In the genomic region with DNA sequence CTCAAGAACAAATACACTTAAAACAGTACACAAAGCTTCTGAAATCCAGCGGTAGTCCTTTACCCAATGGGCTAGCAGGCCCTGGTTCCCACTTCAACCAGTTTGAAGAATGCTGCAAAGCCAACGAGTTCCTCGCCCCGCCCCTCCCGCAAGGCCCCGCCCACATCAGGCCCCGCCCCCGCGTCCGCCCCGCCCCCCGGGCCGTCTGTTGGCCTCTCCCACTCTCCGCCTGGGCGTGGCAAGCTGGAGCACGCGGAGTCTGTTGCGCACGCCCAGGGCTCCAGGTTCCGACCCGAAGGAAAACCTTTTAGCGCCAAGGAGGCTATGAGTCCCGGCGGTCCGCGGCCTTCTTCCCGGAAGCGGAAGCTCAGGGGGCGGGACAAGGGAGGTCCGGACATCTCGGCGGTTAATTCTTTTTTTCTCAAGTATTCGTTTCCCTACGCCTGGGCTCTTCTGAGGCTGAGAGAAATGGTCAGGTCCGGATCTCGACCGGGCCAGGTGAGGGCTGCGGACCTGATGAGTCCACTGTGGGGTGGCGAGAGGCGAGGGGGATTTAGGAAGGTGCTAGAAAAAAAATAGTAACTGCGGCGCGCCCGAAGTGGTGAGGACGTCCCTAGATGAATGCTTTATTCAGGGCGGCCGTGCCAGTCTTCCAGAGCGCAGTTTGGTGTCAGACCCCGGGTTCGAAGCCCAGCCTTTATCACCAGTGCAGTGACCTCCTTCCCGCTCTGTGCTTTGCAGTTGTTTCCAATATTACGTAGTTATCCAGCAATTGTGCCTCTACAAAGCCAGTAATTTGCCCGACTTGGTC, we compare ENCODE assay signal across 1 mouse cellular context.
TF ChIP-seq lines count a peak whose summit lies in the region.

A gene (plus strand): TSS at position 283 of the 811 bp plus-strand sequence.

TF ChIP-seq in MEL, 35 proteins besides CTCF, POLR2A, EP300 and RAD21 (continued from another document):
- peak; percentile 7; the same call in 1 of the 2 replicates for TF ChIP-seq TCF12 (IDR thresholded peaks at IDR 0.05; ENCODE audit: low read depth, low read length)
- TF ChIP-seq E2F4 (IDR thresholded peaks at IDR 0.05; ENCODE audit: borderline replicate concordance, low read depth, low read length) = 0 out of 2 replicates have a peak, but pooled peaks have one; percentile 71
- peak; percentile 68; the same call in 1 of the 2 replicates for TF ChIP-seq MAX (IDR thresholded peaks at IDR 0.05; ENCODE audit: low read length)
- TF ChIP-seq MYC (IDR thresholded peaks at IDR 0.05; ENCODE audit: low read depth, low read length) = 0 out of 2 replicates have a peak, but pooled peaks have one; percentile 13
- peak; percentile 78 for TF ChIP-seq NRF1 (IDR thresholded peaks at IDR 0.05; ENCODE audit: insufficient read depth, low read depth, low read length, poor library complexity, severe bottlenecking)
